Mouse (Mus musculus) lung, postnatal 0 days (tissue): ENCODE measurements at regions not wholly inside any gene's neighbourhood (a gene's known extent, or its start where the extent isn't known, plus 50 kb on each side); places are given as distances from the start of the nearest gene placed in this dataset.

Experiments used
- ATAC-seq: fragments of 200-750 bp; cut with Nextera tagmentation; 2 replicates; pipeline ENCODE4 v1.8.0; 2017; ENCODE audit warnings: moderate library complexity
- DNase-seq: peaks from one replicate; pipeline ENCODE4 v3.0.0-alpha.2; 2016; ENCODE audit warnings: low spot score
- H3K27ac ChIP-seq: fragments of 300-500 bp; sonication (generic); 2 replicates; pipeline ENCODE4 v1.5.1; 2014; ENCODE audit warnings: antibody characterized with exemption, mild to moderate bottlenecking, low read length, mixed read lengths
- H3K27me3 ChIP-seq: fragments of 300-500 bp; sonication (generic); replicated peaks from 2 replicates; pipeline ENCODE4 v1.6.1; 2014; ENCODE audit warnings: low read length, mixed read lengths; ENCODE audit not compliant: insufficient read depth
- H3K36me3 ChIP-seq: fragments of 300-500 bp; sonication (generic); 2 replicates; pipeline ENCODE4 v1.6.1; 2014; ENCODE audit warnings: low read length, mixed read lengths; ENCODE audit not compliant: insufficient read depth
- H3K4me1 ChIP-seq: fragments of 300-500 bp; sonication (generic); 2 replicates; pipeline ENCODE4 v1.6.1; 2014; ENCODE audit warnings: antibody characterized with exemption, low read depth, low read length, mixed read lengths; ENCODE audit not compliant: insufficient read depth
- H3K4me2 ChIP-seq: fragments of 300-500 bp; sonication (generic); replicated peaks from 2 replicates; pipeline ENCODE4 v1.6.1; 2014; ENCODE audit warnings: low read depth, mild to moderate bottlenecking, low read length, moderate library complexity, mixed read lengths
- H3K4me3 ChIP-seq: fragments of 300-500 bp; sonication (generic); 2 replicates; pipeline ENCODE4 v1.5.1; 2014; ENCODE audit warnings: low read depth, low read length
- H3K9ac ChIP-seq: fragments of 300-500 bp; sonication (generic); replicated peaks from 2 replicates; pipeline ENCODE4 v1.6.1; 2014; ENCODE audit warnings: low read depth, mild to moderate bottlenecking
- H3K9me3 ChIP-seq: fragments of 300-500 bp; sonication (generic); 2 replicates; pipeline ENCODE4 v1.6.1; 2016; ENCODE audit warnings: low read length, mixed read lengths
- CTCF ChIP-seq: IDR thresholded peaks from 2 replicates; pipeline ENCODE4 v1.5.1; 2016; ENCODE audit warnings: antibody characterized with exemption, mild to moderate bottlenecking
- EP300 ChIP-seq: IDR thresholded peaks from 2 replicates; pipeline ENCODE4 v1.6.1; 2016; ENCODE audit warnings: antibody characterized with exemption, mild to moderate bottlenecking, control low read depth
- WGBS: fragments of 180-500 bp; shearing (Covaris S2); extraction: QIAGEN DNeasy Blood & Tissue Kit; methylation state at CpG from one replicate; pipeline ENCODE4 v1.1.7; 2014; 5-methylcytosine and 5-hydroxymethylcytosine counted together

- Histone ChIP-seq H3K9me3 (no peaks in the 10 kb centered on the region), H3K9ac (no peak overlapping the region), H3K4me2 (no peak overlapping the region), H3K4me3 (no peak overlapping the region), H3K36me3 (no peaks in the 10 kb centered on the region), H3K4me1 (no peaks in the 10 kb centered on the region), H3K27me3 (no peaks in the 10 kb centered on the region), H3K27ac (no peak overlapping the region)
- no peak for TF ChIP-seq EP300
- no peak for TF ChIP-seq CTCF
- DNase-seq (no peak), ATAC-seq (no peak)
- WGBS: 90% methylated on average over 3 of the region's 3 CpGs
Observed at GRCm38 (mm10) chr17:79527391-79527790, 84.3 kb upstream of the Rmdn2 start.

- Histone ChIP-seq H3K36me3 (no peaks in the 10 kb centered on the region), H3K4me2 (no peak overlapping the region), H3K27ac (no peak overlapping the region), H3K4me3 (no peak overlapping the region), H3K9me3 (no peaks in the 10 kb centered on the region), H3K27me3 (no peaks in the 10 kb centered on the region), H3K4me1 (no peaks in the 10 kb centered on the region), H3K9ac (no peak overlapping the region)
- no peak for TF ChIP-seq EP300
- TF ChIP-seq CTCF: no peak
- WGBS: 68% methylated on average over 4 of the region's 4 CpGs
- ATAC-seq (no peak), DNase-seq (no peak)
Observed at GRCm38 (mm10) chr17:79536549-79536948, 75.1 kb upstream of the Rmdn2 start.

GRCm38 (mm10) chr17:79538789-79539188 is 72.9 kb upstream of the Rmdn2 start:
- Histone ChIP-seq H3K4me1 (no peaks in the 10 kb centered on the region), H3K4me2 (no peak overlapping the region), H3K36me3 (no peaks in the 10 kb centered on the region), H3K27me3 (no peaks in the 10 kb centered on the region), H3K27ac (no peak overlapping the region), H3K9ac (no peak overlapping the region), H3K4me3 (no peak overlapping the region), H3K9me3 (no peaks in the 10 kb centered on the region)
- ATAC-seq (no peak; the same call in 1 of the 2 replicates), DNase-seq (no peak)
- TF ChIP-seq CTCF (no peak), EP300 (0 out of 2 replicates have a peak, but pooled peaks have one; percentile 17)
- 36% methylated on average over 4 of the region's 4 CpGs for whole genome bisulfite sequencing

GRCm38 (mm10) chr17:79540038-79540437 is 71.6 kb upstream of the Rmdn2 start:
- H3K27me3 ChIP-seq: no peaks in the 10 kb centered on the region
- 78% methylated on average over 1 of the region's 1 CpGs for WGBS
- DNase-seq: no peak

GRCm38 (mm10) chr17:79540511-79540910 is 71.2 kb upstream of the Rmdn2 start:
- no peak for TF ChIP-seq EP300
- TF ChIP-seq CTCF: no peak
- 96% methylated on average over 2 of the region's 2 CpGs for WGBS

More at GRCm38 (mm10) chr17:79540038-79540437, 71.6 kb upstream of the Rmdn2 start:
- no peak overlapping the region for H3K9ac ChIP-seq
- no peak for ATAC-seq
- no peak overlapping the region for H3K4me3 ChIP-seq
- H3K4me1 ChIP-seq: peaks cover 9% of the 10 kb centered on the region; the same call in 1 of the 2 replicates
- TF ChIP-seq EP300 (no peak), CTCF (no peak)
- no peak overlapping the region for H3K4me2 ChIP-seq
- no peaks in the 10 kb centered on the region for H3K9me3 ChIP-seq
- no peaks in the 10 kb centered on the region for H3K36me3 ChIP-seq
- H3K27ac ChIP-seq: no peak overlapping the region

GRCm38 (mm10) chr17:79543907-79544522 is 67.6 kb upstream of the Rmdn2 start:
- TF ChIP-seq CTCF (no peak), EP300 (0 out of 2 replicates have a peak, but pooled peaks have one; percentile 34)
- H3K9me3 ChIP-seq: no peaks in the 10 kb centered on the region
- peak overlapping the region; percentile 12 for H3K4me2 ChIP-seq
- H3K36me3 ChIP-seq: no peaks in the 10 kb centered on the region
- H3K4me3 ChIP-seq: no peak overlapping the region
- H3K27ac ChIP-seq: peak overlapping the region; percentile 68
- DNase-seq: peak; percentile 81
- WGBS: 14% methylated on average over 7 of the region's 7 CpGs
- no peak overlapping the region for H3K9ac ChIP-seq
- peak; percentile 85 for ATAC-seq
- H3K4me1 ChIP-seq: peaks cover 9% of the 10 kb centered on the region; the same call in 1 of the 2 replicates
- H3K27me3 ChIP-seq: no peaks in the 10 kb centered on the region

More at GRCm38 (mm10) chr17:79540511-79540910, 71.2 kb upstream of the Rmdn2 start:
- no peak overlapping the region for H3K27ac ChIP-seq
- DNase-seq (no peak), ATAC-seq (no peak)
- no peaks in the 10 kb centered on the region for H3K36me3 ChIP-seq
- no peak overlapping the region for H3K9ac ChIP-seq
- H3K4me3 ChIP-seq: no peak overlapping the region
- H3K4me2 ChIP-seq: no peak overlapping the region
- H3K27me3 ChIP-seq: no peaks in the 10 kb centered on the region
- peaks cover 9% of the 10 kb centered on the region; the same call in 1 of the 2 replicates for H3K4me1 ChIP-seq
- no peaks in the 10 kb centered on the region for H3K9me3 ChIP-seq
